Mouse (Mus musculus) G1E (cell line): Measurements from ENCODE around the gene Ssbp4. TPM values are rescaled to one million over a fixed set of nuclear protein-coding genes. Genes with fewer than 3 reads are reported as not detected.

ENCODE experiments used
- ATAC-seq: 2 replicates; pipeline ENCODE4 v1.8.0; 2016; ENCODE audit warnings: mild to moderate bottlenecking; ENCODE audit not compliant: insufficient number of reproducible peaks, poor library complexity, low FRiP score, severe bottlenecking; ENCODE audit errors: extremely low read depth
- DNase-seq: peaks from one replicate; pipeline ENCODE4 v3.0.0; 2012; ENCODE audit warnings: low spot score
- H3K27me3 ChIP-seq: 2 replicates; pipeline ENCODE4 v1.6.1; 2012; ENCODE audit warnings: mild to moderate bottlenecking, low read length, inconsistent platforms; ENCODE audit not compliant: insufficient read depth
- H3K36me3 ChIP-seq: replicated peaks from 2 replicates; pipeline ENCODE3; 2012; ENCODE audit warnings: mild to moderate bottlenecking, inconsistent platforms
- H3K4me1 ChIP-seq: 2 replicates; pipeline ENCODE4 v1.6.1; 2012; ENCODE audit warnings: low read depth, low read length, inconsistent platforms, mixed read lengths; ENCODE audit not compliant: insufficient read depth
- H3K4me3 ChIP-seq: 2 replicates; pipeline ENCODE4 v1.5.1; 2012; ENCODE audit warnings: low read depth, mild to moderate bottlenecking, inconsistent platforms, low read length, moderate library complexity, mixed read lengths
- H3K9me3 ChIP-seq: replicated peaks from 2 replicates; pipeline ENCODE4 v1.6.1; 2012; ENCODE audit warnings: inconsistent platforms
- CTCF ChIP-seq: IDR thresholded peaks from 2 replicates; pipeline ENCODE4 v1.5.1; 2012; ENCODE audit warnings: low read depth, low read length, inconsistent platforms, mixed read lengths
- GATA1 ChIP-seq: IDR thresholded peaks from 2 replicates; pipeline ENCODE4 v1.6.1; 2012; ENCODE audit warnings: borderline replicate concordance, low read length, inconsistent platforms, mixed read lengths
- GATA2 ChIP-seq: IDR thresholded peaks from 2 replicates; pipeline ENCODE4 v1.6.1; 2012; ENCODE audit warnings: low read depth, low read length, inconsistent platforms, borderline replicate concordance
- POLR2AphosphoS5 ChIP-seq: IDR thresholded peaks from 2 replicates; pipeline ENCODE4 v1.6.1; 2012; ENCODE audit warnings: low read depth, low read length, inconsistent platforms; ENCODE audit not compliant: insufficient replicate concordance
- TAL1 ChIP-seq: conservative IDR thresholded peaks from 2 replicates; pipeline ENCODE4 v1.6.1; 2012; ENCODE audit warnings: low read depth, low read length, inconsistent platforms, mixed read lengths
- polyA plus RNA-seq: library from polyadenylated mRNA; stranded (reverse); fragments of >175 nt; gene quantifications from 2 replicates; pipeline ENCODE4 v1.2.3, GENCODE M21; 2012
- total RNA-seq, 2 experiments: library from RNA; stranded (forward) in 1 of 2; stranded (reverse) in 1 of 2; fragments of 200-1000 nt in 1 of 2; fragments of >200 nt in 1 of 2; fragmentation: Nextera tagmentation in 1 of 2; gene quantifications; 2 replicates each; pipeline ENCODE4 v1.2.3; 2014 to 2017

The Ssbp4 gene
- total and polyA plus RNA-seq, 3 experiments = 21.7 to 606 (median 51.7) TPM

GRCm38 (mm10) chr8:70628986-70629490 is 20.4 kb upstream of the Ssbp4 start:
- DNase-seq (no peak), ATAC-seq (no peak)
- Histone ChIP-seq H3K9me3 (peaks cover 20% of the 10 kb centered on the region), H3K4me3 (peak overlapping the region; percentile 76; the same call in 1 of the 2 replicates), H3K36me3 (no peaks in the 10 kb centered on the region), H3K27me3 (no peaks in the 10 kb centered on the region), H3K4me1 (peaks cover 36% of the 10 kb centered on the region)
- TF ChIP-seq TAL1 = no peak
- TF ChIP-seq POLR2AphosphoS5 = no peak
- TF ChIP-seq GATA1 = no peak
- no peak for TF ChIP-seq GATA2
- no peak for TF ChIP-seq CTCF

GRCm38 (mm10) chr8:70627041-70627440 is 18.4 kb upstream of the Ssbp4 start:
- no peak overlapping the region for H3K4me3 ChIP-seq
- no peak for TF ChIP-seq TAL1
- no peak for TF ChIP-seq GATA1
- peaks cover 12% of the 10 kb centered on the region for H3K9me3 ChIP-seq
- H3K36me3 ChIP-seq = no peaks in the 10 kb centered on the region
- H3K4me1 ChIP-seq = peaks cover 44% of the 10 kb centered on the region
- no peak for DNase-seq
- no peak for ATAC-seq
- no peaks in the 10 kb centered on the region for H3K27me3 ChIP-seq

GRCm38 (mm10) chr8:70625104-70625503 is 16.4 kb upstream of the Ssbp4 start:
- Histone ChIP-seq H3K27me3 (no peaks in the 10 kb centered on the region), H3K36me3 (no peaks in the 10 kb centered on the region), H3K9me3 (peaks cover 5% of the 10 kb centered on the region; the same call in 1 of the 2 replicates), H3K4me1 (peaks cover 44% of the 10 kb centered on the region), H3K4me3 (no peak overlapping the region)
- no peak for DNase-seq
- TF ChIP-seq GATA2 (no peak), POLR2AphosphoS5 (no peak), TAL1 (no peak), CTCF (no peak), GATA1 (no peak)
- ATAC-seq = no peak

- peak; percentile 6; the same call in 1 of the 2 replicates for ATAC-seq
These were observed 13.5 kb upstream of the Ssbp4 start for GRCm38 (mm10) chr8:70622220-70622619.

DNA sequence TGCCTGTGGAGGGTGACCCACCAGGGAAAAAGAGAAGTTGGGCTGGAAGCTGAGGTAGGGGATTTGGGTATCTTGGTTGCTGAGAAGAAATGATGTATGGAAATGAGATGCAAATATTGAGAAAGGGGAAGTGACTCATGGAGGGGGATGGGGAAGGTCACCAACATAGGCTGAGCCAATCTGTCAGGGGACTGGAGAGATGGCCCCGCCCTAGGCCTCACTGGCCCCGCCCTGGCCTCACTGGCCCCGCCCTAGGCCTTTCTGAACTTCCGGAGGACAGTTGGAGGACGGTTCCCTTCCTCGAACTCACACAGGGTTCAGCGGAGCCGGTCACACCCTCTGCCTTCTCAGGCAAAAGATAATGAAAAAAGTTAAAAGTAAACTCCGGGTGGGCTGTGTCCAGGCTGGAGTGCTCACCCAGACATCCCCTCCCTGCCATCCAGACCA is 10.2 kb upstream of the Ssbp4 start:
- ATAC-seq (peak; percentile 92), DNase-seq (peak; percentile 78)
- TF ChIP-seq CTCF (no peak), GATA2 (no peak), POLR2AphosphoS5 (no peak), TAL1 (no peak), GATA1 (no peak)
- no peaks in the 10 kb centered on the region for H3K27me3 ChIP-seq
- H3K4me3 ChIP-seq = peak overlapping the region; percentile 59; the same call in 1 of the 2 replicates
- H3K9me3 ChIP-seq = no peaks in the 10 kb centered on the region
- H3K4me1 ChIP-seq = peaks cover 72% of the 10 kb centered on the region
- H3K36me3 ChIP-seq = no peaks in the 10 kb centered on the region

More at GRCm38 (mm10) chr8:70622220-70622619, 13.5 kb upstream of the Ssbp4 start:
- H3K4me1 ChIP-seq = peaks cover 53% of the 10 kb centered on the region
- H3K9me3 ChIP-seq = peaks cover 5% of the 10 kb centered on the region; the same call in 1 of the 2 replicates
- no peaks in the 10 kb centered on the region for H3K36me3 ChIP-seq
- H3K27me3 ChIP-seq = no peaks in the 10 kb centered on the region
- TF ChIP-seq GATA2 (no peak), TAL1 (peak; percentile 75)
- no peak overlapping the region for H3K4me3 ChIP-seq
- no peak for DNase-seq

DNA sequence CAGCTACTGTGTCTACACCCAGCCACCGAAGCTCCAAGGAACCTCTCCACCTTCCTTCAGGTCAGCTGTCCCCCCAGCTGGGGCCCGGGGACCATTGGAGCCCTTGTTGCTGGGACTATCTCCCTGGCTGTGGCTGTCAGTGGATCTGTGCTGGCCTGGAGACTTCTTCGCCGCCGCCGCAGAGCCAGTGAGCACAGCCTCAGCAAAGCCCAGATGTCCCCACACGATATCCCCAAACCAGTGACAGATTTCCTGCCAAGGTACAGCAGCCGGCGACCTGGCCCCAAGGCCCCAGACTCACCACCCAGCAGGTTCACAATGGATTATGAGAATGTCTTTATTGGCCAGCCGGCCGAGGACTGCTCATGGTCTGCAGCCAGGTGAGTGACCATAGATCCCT is 9.3 kb upstream of the Ssbp4 start:
- Histone ChIP-seq H3K4me3 (peak overlapping the region; percentile 64; the same call in 1 of the 2 replicates), H3K27me3 (no peaks in the 10 kb centered on the region), H3K4me1 (peaks cover 78% of the 10 kb centered on the region), H3K36me3 (no peaks in the 10 kb centered on the region), H3K9me3 (no peaks in the 10 kb centered on the region)
- ATAC-seq (0 out of 2 replicates have a peak, but pooled peaks have one; percentile 2), DNase-seq (no peak)
- TF ChIP-seq CTCF (no peak), TAL1 (peak; percentile 11; the same call in 1 of the 2 replicates)

GRCm38 (mm10) chr8:70616645-70617044 is 8.0 kb upstream of the Ssbp4 start:
- TF ChIP-seq GATA1 (no peak), TAL1 (no peak), POLR2AphosphoS5 (no peak), GATA2 (no peak), CTCF (no peak)
- peak overlapping the region; percentile 35; the same call in 1 of the 2 replicates for H3K4me3 ChIP-seq
- peaks cover 72% of the 10 kb centered on the region for H3K4me1 ChIP-seq
- H3K27me3 ChIP-seq = no peaks in the 10 kb centered on the region
- DNase-seq = no peak
- no peaks in the 10 kb centered on the region for H3K9me3 ChIP-seq
- ATAC-seq = no peak
- no peaks in the 10 kb centered on the region for H3K36me3 ChIP-seq
